Mouse (Mus musculus): ENCODE measurements around the gene Adh1. TPM values are rescaled to one million over a fixed set of nuclear protein-coding genes. Genes with fewer than 3 reads are reported as not detected.

The Adh1 gene
- polyA plus RNA-seq (2015; fragmentation: Nextera tagmentation; extraction: Ambion mirVana), result 48.7 and 62.3 TPM in 2 replicates

DNA sequence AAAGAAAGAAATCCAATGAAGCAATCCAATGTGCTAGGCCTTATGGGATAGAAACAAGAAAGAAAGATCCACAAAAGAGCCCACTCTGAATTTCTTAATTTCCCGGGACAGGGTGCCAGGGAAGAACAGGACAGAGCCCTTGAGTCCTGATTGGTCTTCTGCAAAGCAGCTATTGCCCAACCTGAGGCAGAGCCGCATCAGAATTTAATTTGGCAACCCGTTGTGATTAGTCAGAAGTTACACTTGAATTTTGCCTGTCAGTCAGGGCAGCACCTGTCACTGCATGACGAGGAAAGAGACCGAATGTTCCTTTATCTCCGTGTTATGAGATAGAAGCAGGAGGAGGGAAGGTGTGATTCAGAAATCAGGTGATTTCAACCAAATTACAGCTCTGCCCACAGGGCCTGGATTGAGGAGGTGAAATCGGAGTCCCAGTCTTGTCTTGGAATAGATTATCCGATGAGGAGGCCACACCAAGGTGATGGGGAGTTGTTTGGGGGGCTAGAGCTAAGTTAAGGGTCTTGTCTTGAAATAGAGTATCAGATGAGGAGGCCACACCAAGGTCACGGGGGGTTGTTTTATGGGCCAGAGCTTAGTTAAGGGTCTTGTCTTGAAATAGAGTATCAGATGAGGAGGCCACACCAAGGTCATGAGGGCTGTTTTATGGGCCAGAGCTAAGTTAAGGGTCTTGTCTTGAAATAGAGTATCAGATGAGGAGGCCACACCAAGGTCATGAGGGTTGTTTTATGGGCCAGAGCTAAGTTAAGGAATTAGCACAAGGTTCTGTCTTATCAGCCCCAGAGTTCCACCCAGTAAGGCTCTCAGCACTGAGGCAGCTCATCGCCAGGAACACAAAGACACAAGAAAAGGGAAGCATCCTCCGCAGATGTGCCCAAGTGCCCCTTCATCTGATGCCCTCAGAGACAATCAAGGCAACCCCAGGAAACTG is at the start of gene Adh1:
TSS of gene Adh1 (plus strand) at position 271 of the 949 bp plus-strand sequence.

DNA sequence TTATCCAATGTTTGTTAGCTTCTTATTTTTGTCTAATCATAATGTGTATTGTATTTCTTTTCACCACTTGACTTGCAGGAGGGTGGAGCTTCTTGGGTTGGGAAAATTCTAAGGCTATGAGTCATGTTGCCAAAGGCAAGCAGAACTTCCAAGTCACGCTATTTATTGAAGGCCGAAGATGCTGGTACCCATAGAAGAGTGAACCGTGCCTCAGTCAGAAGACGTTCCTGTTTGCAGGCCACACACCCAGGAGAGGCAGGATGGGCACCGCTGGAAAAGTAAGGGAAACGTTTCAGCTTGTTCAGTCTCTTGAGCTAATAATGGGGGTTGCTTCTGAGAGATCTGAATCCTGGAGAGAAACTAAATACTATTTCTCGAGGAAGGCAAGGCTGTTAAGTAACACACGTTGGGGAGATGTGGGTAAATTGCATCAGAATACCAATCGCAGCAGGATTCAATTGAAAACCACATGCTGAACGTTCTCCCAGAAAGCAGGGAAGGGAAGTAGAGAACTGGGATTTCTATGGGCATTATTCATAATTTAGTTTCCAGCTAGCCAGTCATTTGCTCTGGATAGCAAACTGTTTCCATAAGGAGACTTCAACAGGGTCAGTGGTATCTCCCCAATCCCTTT is 43.0 kb upstream of the Adh1 start, which contains the start of gene Adh7:
TSS of gene Adh7 (plus strand) at position 130 of the 634 bp plus-strand sequence.

DNA sequence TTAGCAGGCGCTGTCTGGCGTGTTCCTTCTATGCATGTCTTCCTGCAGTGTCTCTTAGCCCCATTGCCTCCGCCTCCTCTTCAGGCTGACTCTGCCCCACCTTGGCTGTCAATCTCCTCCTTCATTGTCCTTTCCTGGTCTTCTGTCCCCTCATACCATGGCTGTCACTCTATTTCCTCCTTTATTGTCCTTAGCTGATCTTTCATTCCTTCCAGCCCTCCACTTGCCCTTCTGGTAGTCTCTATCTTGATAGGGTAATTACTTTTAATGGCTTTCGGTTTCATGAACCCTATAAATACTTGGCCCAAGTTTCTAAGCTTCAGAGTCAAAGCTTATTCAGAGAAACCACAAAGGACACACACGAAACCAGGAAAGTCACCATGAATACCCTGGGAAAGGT is 52.2 kb downstream of the Adh1 start, which contains the start of gene Adh6a:
TSS of gene Adh6a (plus strand) at position 322 of the 400 bp plus-strand sequence.

Other genes starting within 250 kb of the Adh1 start
- gene 1110002E22Rik, start 195.9 kb upstream of the Adh1 start, polyA plus RNA-seq (2015; fragmentation: Nextera tagmentation; extraction: Ambion mirVana), result 24.8 and 28.8 TPM in 2 replicates
- gene Gm5105, start 193.6 kb upstream of the Adh1 start, polyA plus RNA-seq (2015; fragmentation: Nextera tagmentation; extraction: Ambion mirVana), result 1.5 and 2.5 TPM in 2 replicates
- gene Trmt10a, start 117.5 kb upstream of the Adh1 start, polyA plus RNA-seq (2015; fragmentation: Nextera tagmentation; extraction: Ambion mirVana), result 3.1 and 5.0 TPM in 2 replicates
- 4.7 and 4.8 TPM in 2 replicates for gene Mttp, start 116.0 kb upstream of the Adh1 start, polyA plus RNA-seq (2015; fragmentation: Nextera tagmentation; extraction: Ambion mirVana)
- gene 4930579F01Rik, start 67.2 kb upstream of the Adh1 start, polyA plus RNA-seq (2015; fragmentation: Nextera tagmentation; extraction: Ambion mirVana), result not detected in 2 replicates
- gene Adh7, start 43.2 kb upstream of the Adh1 start, polyA plus RNA-seq (2015; fragmentation: Nextera tagmentation; extraction: Ambion mirVana), result 0.17 and 0.43 TPM in 2 replicates
- not detected in 2 replicates for gene Adh6a, start 52.3 kb downstream of the Adh1 start, polyA plus RNA-seq (2015; fragmentation: Nextera tagmentation; extraction: Ambion mirVana)
- 0.44 TPM in 1 of 2 replicates, not detected in the other for gene Adh6b, start 80.8 kb downstream of the Adh1 start, polyA plus RNA-seq (2015; fragmentation: Nextera tagmentation; extraction: Ambion mirVana)
- gene Adh4, start 154.5 kb downstream of the Adh1 start, polyA plus RNA-seq (2015; fragmentation: Nextera tagmentation; extraction: Ambion mirVana), result not detected in 2 replicates
- gene Adh5, start 182.1 kb downstream of the Adh1 start, polyA plus RNA-seq (2015; fragmentation: Nextera tagmentation; extraction: Ambion mirVana), result 122 and 134 TPM in 2 replicates
- 36.6 and 38.6 TPM in 2 replicates for gene Metap1, start 228.5 kb downstream of the Adh1 start, polyA plus RNA-seq (2015; fragmentation: Nextera tagmentation; extraction: Ambion mirVana)

Data from skeletal muscle tissue, postnatal 0 days (tissue).